Mouse (Mus musculus) limb, embryonic 10.5 days (tissue): Measurements from ENCODE around the gene Gm21028. TPM values are rescaled to one million over a fixed set of nuclear protein-coding genes. Genes with fewer than 3 reads are reported as not detected.
"Not testable (repeated sequence)": the region's sequence is repeated elsewhere in the genome, so short reads cannot be mapped to it uniquely, and the experiment has no call there.

Source experiments
- DNase-seq: peaks from one replicate; pipeline ENCODE4 v3.0.0-alpha.2; 2017; ENCODE audit warnings: low spot score
- H3K27ac ChIP-seq: fragments of 300-500 bp; sonication (generic); 2 replicates; pipeline ENCODE4 v1.5.1; 2016; ENCODE audit warnings: mild to moderate bottlenecking
- H3K27me3 ChIP-seq: fragments of 300-500 bp; sonication (generic); 2 replicates; pipeline ENCODE4 v1.6.1; 2016; ENCODE audit warnings: low read depth, mild to moderate bottlenecking; ENCODE audit not compliant: poor library complexity, severe bottlenecking
- H3K36me3 ChIP-seq: fragments of 300-500 bp; sonication (generic); 2 replicates; pipeline ENCODE4 v1.6.1; 2016; ENCODE audit warnings: mild to moderate bottlenecking, moderate library complexity
- H3K4me1 ChIP-seq: fragments of 300-500 bp; sonication (generic); 2 replicates; pipeline ENCODE4 v1.6.1; 2016
- H3K4me3 ChIP-seq: fragments of 300-500 bp; sonication (generic); 2 replicates; pipeline ENCODE4 v1.5.1; 2016; ENCODE audit warnings: mild to moderate bottlenecking, moderate library complexity
- H3K9me3 ChIP-seq: fragments of 300-500 bp; sonication (generic); replicated peaks from 2 replicates; pipeline ENCODE4 v1.6.1; 2016; ENCODE audit warnings: mild to moderate bottlenecking
- WGBS: fragments of 180-500 bp; shearing (Covaris S2); methylation state at CpG from one replicate; pipeline ENCODE4 v1.1.7; 2016; 5-methylcytosine and 5-hydroxymethylcytosine counted together
- microRNA-seq: library from miRNA; unstranded; fragments of <30 nt; microRNA quantifications from one replicate; pipeline ENCODE4, GENCODE M21; 2017
- polyA plus RNA-seq: library from polyadenylated mRNA; unstranded; fragments of >200 nt; fragmentation: Nextera tagmentation; extraction: Ambion mirVana; gene quantifications from 2 replicates; pipeline ENCODE4 v1.2.1, GENCODE M21; 2016

Gm21028 gene
- not detected in 2 replicates for polyA plus RNA-seq

GRCm38 (mm10) chr7:42578488-42578887 lies at the start of gene Gm21028:
TSS of gene Gm21028 (minus strand) at chr7:42578588.
- peaks cover 10% of the 10 kb centered on the region for H3K36me3 ChIP-seq
- peaks cover 7% of the 10 kb centered on the region; the same call in 1 of the 2 replicates for H3K9me3 ChIP-seq
- H3K27ac ChIP-seq, result no peak within 1 kb of the TSS
- WGBS, result 95% methylated on average over 5 of the region's 5 CpGs
- H3K4me3 ChIP-seq, result no peak within 1 kb of the TSS
- H3K27me3 ChIP-seq, result no peaks in the 10 kb centered on the region
- no peaks in the 10 kb centered on the region for H3K4me1 ChIP-seq
- no peak for DNase-seq

GRCm38 (mm10) chr7:42595666-42596065 lies 17.3 kb upstream of the Gm21028 start:
- not testable (repeated sequence) for H3K4me1 ChIP-seq, H3K27ac ChIP-seq, DNase-seq, H3K4me3 ChIP-seq, H3K27me3 ChIP-seq, H3K9me3 ChIP-seq, H3K36me3 ChIP-seq

DNA sequence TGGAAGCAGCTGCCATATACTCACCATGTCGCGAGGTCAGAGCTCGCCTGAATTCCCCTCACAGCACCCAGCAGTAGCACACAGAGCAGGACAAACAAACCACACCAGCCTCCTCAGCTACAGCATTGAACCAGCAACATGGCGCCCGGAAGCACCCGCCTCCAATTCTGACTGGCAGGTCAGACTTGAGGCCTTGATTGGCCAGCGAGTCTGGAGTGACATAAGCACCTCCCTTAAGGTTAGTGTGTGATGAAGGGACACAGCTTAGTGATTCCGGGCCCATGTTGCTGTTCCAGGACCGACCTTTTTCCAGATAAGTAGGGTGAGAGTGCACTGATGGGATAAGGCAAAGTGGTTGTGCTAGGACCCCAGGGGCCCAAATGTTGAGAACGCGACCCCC lies 14.0 kb upstream of the Gm21028 start, which contains the start of gene Zfp977:
Zfp977 (minus strand) TSS at position 135 of the 400 bp plus-strand sequence.
- H3K27ac ChIP-seq, DNase-seq, H3K36me3 ChIP-seq, H3K9me3 ChIP-seq, H3K4me1 ChIP-seq, H3K27me3 ChIP-seq, H3K4me3 ChIP-seq: not testable (repeated sequence)
- WGBS, result 93% methylated on average over 11 of the region's 11 CpGs

GRCm38 (mm10) chr7:42591311-42591710 lies 12.9 kb upstream of the Gm21028 start:
- H3K27me3 ChIP-seq, H3K27ac ChIP-seq, H3K9me3 ChIP-seq, H3K36me3 ChIP-seq, H3K4me1 ChIP-seq, H3K4me3 ChIP-seq, DNase-seq: not testable (repeated sequence)

DNA sequence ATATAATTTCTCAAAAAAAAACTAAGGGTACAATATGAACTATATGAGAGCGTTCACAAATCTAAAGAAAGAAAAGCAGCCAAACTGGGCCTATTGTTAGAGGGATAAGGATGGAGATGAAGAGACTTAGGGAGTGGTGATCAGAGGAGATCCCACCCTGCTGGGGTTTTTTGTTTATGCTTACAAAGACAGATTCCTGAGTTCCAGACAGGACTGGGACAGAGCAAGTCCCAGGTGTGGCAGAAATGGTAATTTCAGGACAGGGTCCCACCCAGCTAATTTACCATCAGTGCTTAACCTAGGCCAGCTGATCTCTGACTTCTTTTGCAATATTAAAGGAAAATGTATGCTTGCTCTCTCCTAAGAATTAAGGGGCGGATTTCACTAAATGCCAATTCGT lies 26.6 kb downstream of the Gm21028 start:
- no peaks in the 10 kb centered on the region for H3K36me3 ChIP-seq
- 0 out of 2 replicates have a peak, but pooled peaks cover 2% of the 10 kb centered on the region for H3K9me3 ChIP-seq
- no peaks in the 10 kb centered on the region for H3K27me3 ChIP-seq
- no peak overlapping the region for H3K27ac ChIP-seq
- DNase-seq, result no peak
- 89% methylated on average over 3 of the region's 3 CpGs for WGBS
- H3K4me1 ChIP-seq, result no peaks in the 10 kb centered on the region
- no peak overlapping the region for H3K4me3 ChIP-seq

Small RNAs within 50 kb of the gene (microRNA-seq; reads per million reads assigned to microRNA genes)
- not detected for gene Gm24938

Other genes starting within 250 kb of the Gm21028 start
- gene 4933421I07Rik, start 130.5 kb downstream of the Gm21028 start, polyA plus RNA-seq, result not detected in 2 replicates
- 17.4 and 19.4 TPM in 2 replicates for gene Zfp141, start 72.8 kb downstream of the Gm21028 start, polyA plus RNA-seq
- 1.6 and 1.9 TPM in 2 replicates for gene Zfp977, start 14.0 kb upstream of the Gm21028 start, polyA plus RNA-seq
- 4.5 and 6.0 TPM in 2 replicates for gene Zfp976, start 64.0 kb upstream of the Gm21028 start, polyA plus RNA-seq
- 9.8 and 12.2 TPM in 2 replicates for gene Zfp975, start 114.2 kb upstream of the Gm21028 start, polyA plus RNA-seq
- not detected in 2 replicates for gene Gm17067, start 148.4 kb upstream of the Gm21028 start, polyA plus RNA-seq
- not detected in 2 replicates for gene Vmn2r62, start 214.9 kb upstream of the Gm21028 start, polyA plus RNA-seq